Mouse (Mus musculus) liver, postnatal 0 days (tissue): ENCODE results near the gene Taf15.

Experiments used
- CTCF ChIP-seq: sonication (generic); IDR thresholded peaks from 2 replicates; pipeline ENCODE4 v1.5.1; 2016; ENCODE audit warnings: antibody characterized with exemption, low read depth
- EP300 ChIP-seq: IDR thresholded peaks from 2 replicates; pipeline ENCODE4 v1.6.1; 2016; ENCODE audit warnings: antibody characterized with exemption, low read depth, mild to moderate bottlenecking

- TF ChIP-seq EP300 (no peak), CTCF (no peak)
These were observed 78.8 kb downstream of the Taf15 start for GRCm38 (mm10) chr11:83551668-83552067.
